Mouse (Mus musculus) MEL-GATA-1-ER (cell line): ENCODE measurements at regions not wholly inside any gene's neighbourhood (a gene's known extent, or its start where the extent isn't known, plus 50 kb on each side); places are given as distances from the start of the nearest gene placed in this dataset.
A peak's percentile ranks its signal among the peaks of the same experiment; 100 is the strongest.

Source experiments
- DNase-seq: peaks from one replicate; pipeline ENCODE4 v3.0.0-alpha.2; 2012; ENCODE audit warnings: low read depth; ENCODE audit errors: extremely low read depth

DNA sequence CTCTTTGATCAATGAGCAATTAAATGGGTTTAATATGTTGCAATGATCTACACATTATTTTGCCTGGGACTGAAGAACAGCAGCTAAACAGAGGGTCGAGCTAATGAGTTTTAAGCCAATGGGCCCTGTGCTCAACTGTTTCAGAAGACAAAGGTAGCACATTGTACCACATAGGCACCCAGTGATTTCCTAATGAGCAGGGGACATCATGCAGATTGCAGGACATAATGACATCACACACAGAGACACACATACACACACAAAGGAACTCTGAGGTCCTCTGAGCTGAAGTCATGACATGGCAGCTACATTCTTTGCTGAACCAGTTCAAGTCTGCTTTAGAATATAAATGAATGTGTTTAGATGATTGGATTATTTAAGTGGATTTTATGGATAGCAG is 71.9 kb downstream of the Zfp330 start:
- no peak for DNase-seq

DNA sequence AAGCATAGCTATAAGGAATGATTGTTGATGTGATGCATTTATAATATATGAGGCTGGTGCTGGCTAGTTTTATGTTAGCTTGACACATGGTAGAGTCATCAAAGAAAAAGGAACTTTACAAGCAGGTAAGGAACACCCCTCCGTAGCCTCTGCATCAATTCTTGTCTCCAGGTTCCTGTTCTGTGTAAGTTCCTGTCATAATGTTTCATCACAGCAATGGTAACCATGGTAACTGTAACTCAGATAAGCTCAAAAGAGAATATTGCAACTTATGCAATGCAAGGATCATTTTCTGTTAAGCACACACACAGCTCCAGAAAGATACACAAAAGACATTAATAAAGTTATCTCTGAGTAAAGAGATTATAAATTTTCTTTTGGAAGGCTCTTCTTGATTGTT is 73.5 kb downstream of the Zfp330 start:
- DNase-seq = no peak

GRCm38 (mm10) chr8:82699221-82699620 is 74.7 kb downstream of the Zfp330 start:
- no peak for DNase-seq

DNA sequence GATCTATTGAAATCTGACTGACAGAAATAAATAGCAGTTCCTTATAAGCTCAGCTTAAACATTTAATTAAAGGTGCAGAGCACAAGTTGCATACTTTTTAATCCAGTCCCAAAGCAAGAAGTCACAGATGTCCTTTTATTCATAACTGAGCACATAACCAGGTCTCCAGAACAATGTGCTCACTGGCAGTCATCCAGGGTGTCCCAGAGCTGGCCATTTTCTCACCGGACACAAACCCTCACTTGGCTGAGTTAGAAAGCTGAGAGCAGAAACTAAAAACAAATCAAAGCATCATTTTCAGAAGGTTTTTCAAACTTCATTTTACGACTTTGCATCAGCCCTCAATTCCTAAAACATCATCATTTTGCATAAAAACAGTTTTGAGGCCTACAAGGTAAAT is 75.9 kb downstream of the Zfp330 start:
- DNase-seq = no peak

- DNase-seq = no peak
Measured at GRCm38 (mm10) chr8:82693086-82693485, 80.9 kb downstream of the Zfp330 start.

DNA sequence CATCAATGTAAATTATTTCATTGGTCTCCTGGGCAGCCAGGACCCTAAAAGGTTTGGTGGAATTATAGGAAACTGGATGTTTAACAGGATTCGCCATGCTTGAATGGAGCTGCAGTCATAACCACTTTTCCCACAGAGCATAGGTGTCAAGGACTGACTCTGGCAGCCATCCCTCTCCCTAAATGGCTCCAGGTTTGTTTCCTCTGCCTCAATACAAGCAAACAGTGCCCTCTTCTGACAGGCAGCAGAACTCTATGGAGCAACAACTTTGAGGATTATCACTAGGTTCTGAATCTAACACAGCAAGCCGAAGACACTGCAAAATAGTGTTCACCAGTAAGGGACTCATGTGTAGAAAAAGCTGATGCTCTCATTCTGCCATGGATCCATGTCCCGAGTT is 84.6 kb downstream of the Zfp330 start:
- DNase-seq = peak; percentile 6

DNA sequence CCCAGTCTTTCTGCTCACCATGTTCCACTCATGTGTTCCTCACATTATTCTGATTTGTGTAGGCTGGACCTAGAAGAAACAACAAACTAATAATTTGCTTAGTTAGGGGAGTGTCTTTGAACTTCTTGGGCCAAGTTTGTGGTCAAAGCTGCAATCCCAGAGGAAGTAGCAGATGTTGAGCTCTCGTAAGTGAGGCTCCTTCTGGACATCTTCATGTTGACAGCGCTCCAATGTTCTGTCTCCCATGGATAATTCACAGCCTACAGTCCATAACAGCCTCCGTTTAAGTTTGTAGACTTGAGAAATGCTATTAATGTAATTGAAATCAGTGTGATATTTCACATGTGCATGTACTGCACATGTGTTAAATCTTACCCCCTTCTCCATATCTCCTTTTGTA is 88.0 kb downstream of the Zfp330 start:
- no peak for DNase-seq

- no peak for DNase-seq
Measured at GRCm38 (mm10) chr8:82678793-82679192, 95.2 kb downstream of the Zfp330 start.

GRCm38 (mm10) chr8:82677781-82678180 is 96.2 kb downstream of the Zfp330 start:
- no peak for DNase-seq

- no peak for DNase-seq
Measured at GRCm38 (mm10) chr8:82669241-82669640, 104.7 kb downstream of the Zfp330 start.

GRCm38 (mm10) chr8:82665131-82665530 is 108.8 kb downstream of the Zfp330 start:
- DNase-seq = no peak

- DNase-seq = no peak
Measured at GRCm38 (mm10) chr8:82640502-82640901, 133.5 kb downstream of the Zfp330 start.

DNA sequence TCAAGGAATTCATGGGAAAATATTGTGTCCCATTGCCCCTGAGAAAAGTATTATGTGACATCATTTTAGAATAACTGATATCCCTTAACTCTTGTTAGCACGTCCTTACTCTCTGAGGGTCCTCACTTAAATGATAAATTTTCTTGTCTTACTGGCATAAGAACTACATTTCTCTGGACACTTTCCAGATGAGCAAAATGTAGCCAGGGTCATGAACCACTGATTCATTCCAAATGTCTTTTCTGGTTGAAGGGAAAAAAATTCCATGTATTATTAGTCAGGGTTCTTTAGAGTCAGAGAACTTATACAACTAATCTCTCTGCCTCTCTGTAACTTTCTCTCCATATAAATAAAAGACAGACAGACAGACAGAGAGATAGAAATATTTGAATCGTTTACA is 143.5 kb downstream of the Zfp330 start:
- DNase-seq = no peak

- no peak for DNase-seq
Measured at GRCm38 (mm10) chr8:82623791-82624431, 150.0 kb downstream of the Zfp330 start.

- DNase-seq = no peak
Measured at GRCm38 (mm10) chr8:82618668-82619067, 155.3 kb downstream of the Zfp330 start.

DNA sequence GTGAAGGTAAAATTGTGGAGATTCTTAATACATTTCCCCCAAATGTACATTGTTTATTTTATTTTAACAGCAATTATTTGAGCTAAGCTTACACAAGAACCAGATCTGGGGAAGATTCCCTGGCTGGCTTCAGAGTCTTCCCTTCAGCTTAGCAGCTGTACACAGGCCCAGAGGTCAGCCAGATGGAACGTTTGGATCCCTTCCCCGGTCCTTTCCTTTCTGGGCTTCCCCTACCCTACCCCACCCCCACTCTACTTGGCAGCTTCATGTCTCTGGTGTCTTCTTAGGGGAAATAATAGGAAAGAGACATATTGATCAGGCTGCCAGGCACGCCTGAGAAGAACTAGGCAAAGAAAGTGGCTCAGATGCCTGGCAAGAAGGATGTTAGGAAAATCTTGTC is 172.4 kb downstream of the Zfp330 start:
- DNase-seq = no peak

- DNase-seq = no peak
Measured at GRCm38 (mm10) chr8:82573434-82573833, 170.4 kb upstream of the Il15 start.

DNA sequence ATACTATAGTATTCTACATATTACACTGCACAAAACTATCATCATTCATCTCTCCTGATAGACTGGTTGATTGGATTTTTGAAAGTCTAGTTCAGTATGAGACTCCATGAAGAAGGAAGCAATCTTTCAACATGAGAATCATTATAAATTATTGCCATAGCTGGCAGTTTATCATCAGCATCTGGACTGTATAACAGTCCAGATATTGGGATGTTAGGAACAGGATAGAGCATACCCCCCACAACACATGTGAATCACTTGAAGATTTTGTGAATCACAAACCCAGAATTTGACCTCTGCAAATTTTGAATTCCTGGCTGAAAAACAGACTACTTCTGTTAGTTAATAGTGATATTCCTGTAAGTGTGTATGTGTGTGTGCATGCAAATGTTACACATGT is 135.1 kb upstream of the Il15 start:
- no peak for DNase-seq

GRCm38 (mm10) chr8:82529153-82529552 is 126.1 kb upstream of the Il15 start:
- DNase-seq = peak; percentile 74

DNA sequence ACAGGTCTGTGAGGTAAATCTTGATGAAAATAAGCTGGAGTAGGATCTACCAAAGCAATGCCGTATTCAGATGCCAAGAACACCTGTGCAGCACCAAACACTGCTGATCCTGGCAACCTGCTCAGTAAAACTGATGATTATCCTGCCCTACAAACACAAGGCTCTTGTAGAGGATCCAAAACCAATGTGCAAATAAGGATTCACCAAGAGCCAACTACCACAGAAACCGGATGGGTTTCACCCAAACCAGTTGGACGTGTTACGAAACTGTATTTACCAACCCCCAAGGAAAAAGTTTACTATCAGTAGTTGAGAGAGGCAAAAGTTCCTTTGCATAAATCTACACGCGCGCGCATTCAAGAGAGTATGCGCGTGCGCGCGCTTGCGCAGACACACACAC is 120.8 kb upstream of the Il15 start:
- no peak for DNase-seq

GRCm38 (mm10) chr8:82498496-82498895 is 95.5 kb upstream of the Il15 start:
- no peak for DNase-seq

DNA sequence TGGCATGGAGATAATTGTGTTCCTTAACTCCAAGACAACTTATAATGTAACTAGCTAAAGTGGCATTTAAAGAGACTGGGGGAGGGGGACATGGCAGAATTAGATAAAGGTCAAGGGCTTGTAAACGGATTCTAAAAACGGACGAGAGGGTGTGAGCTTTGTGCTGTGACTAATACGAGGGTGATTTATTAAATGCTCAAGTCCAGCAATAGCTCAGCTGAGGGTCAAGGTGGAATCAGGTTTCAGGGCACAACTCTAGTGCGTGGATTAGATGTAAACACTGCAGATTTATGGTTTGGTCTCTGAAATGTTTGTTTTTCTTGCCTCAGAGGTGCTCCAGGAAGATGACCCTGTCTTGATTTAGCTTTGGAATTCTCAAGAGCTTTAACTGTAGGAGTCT is 74.8 kb upstream of the Il15 start:
- DNase-seq = no peak

DNA sequence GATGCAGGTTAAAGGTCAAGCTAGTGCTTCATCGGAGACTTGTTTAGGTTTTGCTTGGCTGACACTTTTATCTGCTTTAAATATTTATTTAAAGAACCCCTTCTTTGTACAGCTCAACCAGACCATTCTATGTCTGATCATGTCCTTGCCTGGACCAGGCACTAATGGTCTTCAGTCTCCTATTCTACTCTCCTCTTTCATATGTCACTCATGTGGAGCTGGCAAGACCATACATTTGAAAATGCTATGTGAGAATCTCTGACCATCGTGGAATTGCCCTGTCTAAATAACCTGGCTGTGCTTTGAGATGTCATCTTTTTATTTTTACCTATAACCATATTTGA is 74.4 kb upstream of the Il15 start:
- no peak for DNase-seq
